Mouse (Mus musculus): ENCODE results near the gene Krt76.

DNA sequence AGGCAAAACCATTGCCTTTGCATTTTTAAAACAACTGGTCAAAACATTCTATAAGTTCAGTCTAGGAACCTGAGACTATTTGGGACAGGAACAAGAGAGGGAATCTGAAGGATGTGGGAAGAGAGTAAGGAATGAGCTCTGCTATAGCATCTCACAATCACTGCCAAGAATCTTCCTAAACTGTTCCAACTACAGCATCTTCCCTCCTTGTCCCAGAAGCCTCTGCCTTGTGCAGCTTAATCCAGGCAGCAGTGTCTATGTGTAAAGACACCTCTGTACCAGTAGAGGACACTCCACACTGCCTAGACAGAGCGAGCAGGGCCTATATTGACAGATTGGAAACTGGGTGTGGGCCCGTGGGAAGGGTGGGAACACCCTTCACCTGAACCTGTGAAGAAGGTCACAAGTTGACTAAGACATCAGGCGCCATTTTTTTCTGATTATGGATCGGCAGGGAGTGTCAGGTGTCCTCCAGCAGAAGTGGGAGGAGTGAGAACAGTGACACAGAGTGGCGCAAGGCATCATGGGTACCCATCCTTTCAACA is 57.9 kb downstream of the Krt76 start:
- no peak for TF ChIP-seq POLR2A (IDR thresholded peaks at IDR 0.05; ENCODE audit: low read depth, low read length)
- no peak for TF ChIP-seq CTCF (IDR thresholded peaks at IDR 0.05; ENCODE audit: borderline replicate concordance, insufficient read depth, low read length)
